Mouse (Mus musculus) gastrocnemius, adult 8-10 months (tissue): Measurements from ENCODE around the gene Erg. TPM values are rescaled to one million over a fixed set of nuclear protein-coding genes. Genes with fewer than 3 reads are reported as not detected.
A peak's percentile ranks its signal among the peaks of the same experiment; 100 is the strongest.

Source experiments
- DNase-seq, 2 experiments: peaks; one replicate each; pipeline ENCODE4 v3.0.0; 2022; ENCODE audit warnings: low spot score in 2 of 2
- total RNA-seq, 4 experiments: library from RNA; stranded (reverse); gene quantifications; 2 replicates each; pipeline ENCODE4 v1.2.4; 2022

The Erg gene
- total RNA-seq, 4 experiments from 2014 or later = 5.7 to 9.8 (median 8.2) TPM

- DNase-seq = no peak
Measured at GRCm38 (mm10) chr16:95353838-95354237, 232.6 kb downstream of the Erg start.

GRCm38 (mm10) chr16:95352266-95352665 is 234.1 kb downstream of the Erg start:
- DNase-seq = no peak

GRCm38 (mm10) chr16:95350499-95350898 is 235.9 kb downstream of the Erg start:
- DNase-seq = no peak

- DNase-seq = no peak
Measured at GRCm38 (mm10) chr16:95349745-95350144, 236.6 kb downstream of the Erg start.

DNA sequence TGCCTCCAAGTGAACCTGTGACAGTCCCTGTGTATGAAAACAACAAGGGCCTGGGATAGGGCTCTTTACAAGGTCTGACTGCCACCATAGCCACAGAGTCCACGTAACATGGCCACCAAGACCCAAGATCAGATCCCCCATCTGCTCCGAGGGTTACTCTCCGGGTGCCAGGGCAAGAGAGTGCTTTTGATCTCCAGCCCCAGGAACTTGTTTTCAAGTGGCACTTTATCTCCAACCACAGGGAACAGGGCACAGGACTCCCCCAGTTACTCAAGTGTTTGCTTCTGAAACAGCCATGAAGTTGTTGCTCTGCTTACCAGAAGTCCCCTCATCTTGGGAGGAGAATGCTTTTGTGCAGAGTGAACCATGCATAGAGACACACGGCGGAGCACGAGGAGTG is 237.0 kb downstream of the Erg start:
- DNase-seq = no peak

DNA sequence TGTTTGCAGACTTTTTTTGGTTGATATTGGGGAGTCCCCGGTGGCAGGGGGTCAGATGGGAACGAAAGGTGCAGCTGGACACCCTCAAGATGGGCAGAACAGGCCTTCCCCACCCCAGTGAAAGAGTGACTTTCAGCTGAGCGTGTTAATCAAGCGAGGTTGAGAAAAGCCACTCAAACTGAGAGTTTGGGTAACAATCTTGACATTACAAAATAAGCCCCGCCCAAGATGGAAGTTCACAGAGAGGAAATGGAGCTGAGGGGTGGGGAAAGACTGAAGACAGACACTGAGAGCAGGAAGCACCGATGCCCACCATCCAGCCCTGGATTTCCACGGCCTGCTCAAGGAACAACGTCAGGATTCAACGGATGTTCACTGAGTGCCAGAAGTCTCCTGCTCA is 237.8 kb downstream of the Erg start:
- no peak for DNase-seq

DNA sequence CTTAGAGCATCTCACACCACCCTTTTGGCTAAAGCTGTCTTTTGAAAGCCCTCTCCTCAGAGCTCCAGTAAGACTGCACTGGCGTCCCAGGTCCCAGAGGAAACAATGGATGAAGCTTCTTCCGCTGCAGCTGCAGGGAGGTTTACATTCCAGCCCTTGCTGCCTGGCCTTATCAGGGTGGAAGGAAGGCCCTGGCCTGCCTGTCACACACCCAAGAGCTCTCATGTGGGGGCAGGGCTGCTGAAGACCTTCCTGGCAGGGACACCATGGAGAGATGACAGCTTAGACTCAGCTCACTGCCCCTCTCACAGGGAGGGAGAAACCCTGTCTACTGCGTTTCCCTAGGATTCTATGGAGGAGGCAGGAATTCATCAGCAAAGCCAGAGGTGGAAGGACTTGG is 239.2 kb downstream of the Erg start:
- no peak for DNase-seq

- DNase-seq = peak; percentile 16 to 35
Measured at GRCm38 (mm10) chr16:95345882-95346281, 240.5 kb downstream of the Erg start.

- DNase-seq = no peak
Measured at GRCm38 (mm10) chr16:95344961-95345360, 241.4 kb downstream of the Erg start.

DNA sequence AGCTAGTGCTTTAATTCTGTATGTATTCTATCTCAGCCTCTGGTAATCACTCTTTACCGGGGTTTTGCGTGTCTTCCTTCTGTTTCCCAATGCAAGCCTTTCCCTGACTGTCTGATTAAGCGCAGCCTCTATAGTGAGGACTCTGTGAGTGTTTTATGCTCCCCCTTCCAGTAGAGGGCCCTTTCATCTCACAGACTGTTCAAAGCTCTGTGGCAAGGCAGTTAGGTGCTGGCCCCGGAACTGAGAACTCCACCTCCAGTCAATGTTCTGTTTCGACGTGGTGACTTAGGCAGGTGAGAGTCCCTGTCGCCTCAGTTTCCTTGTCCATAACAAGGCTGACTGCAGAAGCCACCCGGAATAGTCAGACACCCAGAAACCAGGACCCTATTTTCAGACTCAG is 244.4 kb downstream of the Erg start:
- no peak for DNase-seq

- DNase-seq = peak; percentile 36 to 55
Measured at GRCm38 (mm10) chr16:95340885-95341791, 245.3 kb downstream of the Erg start.

DNA sequence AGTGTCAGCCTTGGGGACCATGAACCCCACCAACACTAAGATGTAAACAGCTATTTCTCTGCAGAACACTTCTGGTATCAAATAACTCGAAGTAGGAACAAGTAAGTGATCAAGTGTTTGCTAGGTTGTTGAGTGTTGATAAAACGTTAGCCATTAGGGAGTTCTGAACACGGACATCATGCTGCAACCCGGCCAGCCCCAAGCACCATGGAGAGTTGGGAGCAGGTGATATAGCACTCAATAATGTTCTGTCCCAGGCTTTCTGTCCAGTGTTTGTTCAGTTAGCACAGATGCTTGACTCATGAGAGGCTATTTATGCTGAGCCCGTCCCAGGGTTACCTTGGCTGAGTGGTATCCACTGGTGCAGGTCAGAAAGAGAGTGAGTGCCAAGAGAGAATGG is 254.2 kb downstream of the Erg start:
- DNase-seq = no peak

- no peak for DNase-seq
Measured at GRCm38 (mm10) chr16:95321945-95322625, 264.3 kb downstream of the Erg start.

Other genes starting within 250 kb of the Erg start
- 10 to 100 TPM; 27.4 to 29.4 (median 27.5) TPM for gene Ets2, start 115.5 kb upstream of the Erg start, total RNA-seq